Mouse (Mus musculus) C2C12 (cell line): Measurements from ENCODE around the gene Fdx1.

Experiments
- CEBPB ChIP-seq: IDR thresholded peaks from one replicate; pipeline ENCODE4 v1.6.1; 2011; ENCODE audit warnings: low read depth, mild to moderate bottlenecking, control low read depth, moderate library complexity
- CTCF ChIP-seq: IDR thresholded peaks from one replicate; pipeline ENCODE4 v1.5.1; 2011; ENCODE audit not compliant: control insufficient read depth, insufficient read depth, insufficient read length
- MYOG ChIP-seq: IDR thresholded peaks from one replicate; pipeline ENCODE4 v1.6.1; 2011; ENCODE audit not compliant: control insufficient read depth, insufficient read length; ENCODE audit errors: extremely low read depth

- TF ChIP-seq CEBPB (no peak), CTCF (no peak), MYOG (no peak)
These were observed 15.3 kb upstream of the Fdx1 start for GRCm38 (mm10) chr9:51978545-51979259.
